Mouse (Mus musculus) left cerebral cortex, postnatal 25 days (tissue): Measurements from ENCODE around the gene 1700016C15Rik. TPM values are rescaled to one million over a fixed set of nuclear protein-coding genes. Genes with fewer than 3 reads are reported as not detected.

ENCODE experiments used
- DNase-seq, 2 experiments: peaks; one replicate each; pipeline ENCODE4 v3.0.0; 2022; ENCODE audit warnings: low spot score in 2 of 2, mixed read lengths in 1 of 2
- intact Hi-C: fragments of 180-260 bp; cut with DNase I; formaldehyde crosslinking; loops from one replicate; pipeline ENCODE4 v1.15.1; 2025
- total RNA-seq, 2 experiments: library from RNA; stranded (reverse); gene quantifications; 2 replicates each; pipeline ENCODE4 v1.2.3; 2021

The 1700016C15Rik gene
- total RNA-seq, 2 experiments from 2014 or later = not detected

DNA sequence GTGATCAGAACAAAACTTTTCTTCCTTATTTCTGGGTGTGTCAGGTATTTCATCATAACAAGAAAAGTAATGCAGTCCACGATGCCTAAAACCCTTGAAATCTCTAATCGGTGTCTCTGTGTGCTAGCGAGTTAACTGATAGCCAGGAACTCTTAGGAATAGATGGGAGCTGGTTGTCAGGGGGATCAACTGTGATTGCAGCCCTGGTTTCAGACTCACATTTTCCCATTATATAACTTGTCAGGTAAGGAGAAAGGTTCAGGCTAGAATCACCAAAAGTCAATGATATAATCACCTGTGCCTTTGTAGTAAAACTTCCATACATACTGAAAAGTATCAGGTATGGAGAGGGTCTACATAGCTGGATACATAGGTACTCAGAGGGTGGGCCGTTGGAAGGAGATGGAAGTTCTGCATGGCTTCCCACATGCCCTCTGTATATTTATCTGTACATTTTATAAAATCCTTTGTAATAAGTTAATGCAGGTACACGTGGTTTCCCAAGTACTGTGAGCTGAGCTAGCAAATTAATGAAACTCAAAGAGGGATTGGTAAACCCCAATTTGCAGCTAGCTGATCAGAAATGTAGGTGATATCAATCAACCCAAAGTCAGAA is 15.1 kb upstream of the 1700016C15Rik start:
- DNase-seq = no peak
- intact Hi-C loops = no loop called here

DNA sequence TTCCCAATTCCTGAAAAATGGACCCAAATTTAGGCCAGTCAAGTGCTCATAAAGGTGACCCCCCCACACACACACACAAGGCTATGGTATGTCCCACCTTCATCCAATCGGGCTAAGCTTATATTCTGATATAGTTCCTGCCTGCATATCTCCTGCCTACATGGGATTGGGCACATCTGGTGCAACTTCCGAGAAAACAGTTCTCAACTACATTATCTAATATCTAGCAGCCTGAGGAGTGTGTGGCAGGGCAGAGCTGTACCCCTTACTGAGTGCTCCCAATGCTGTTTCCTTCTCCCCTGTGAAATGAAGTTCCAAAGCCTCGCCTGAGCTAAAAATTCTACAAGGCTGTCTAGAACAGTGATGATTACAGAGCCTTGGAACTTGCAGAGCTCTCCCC is 13.2 kb upstream of the 1700016C15Rik start:
- DNase-seq = no peak
- intact Hi-C loops = no loop called here

DNA sequence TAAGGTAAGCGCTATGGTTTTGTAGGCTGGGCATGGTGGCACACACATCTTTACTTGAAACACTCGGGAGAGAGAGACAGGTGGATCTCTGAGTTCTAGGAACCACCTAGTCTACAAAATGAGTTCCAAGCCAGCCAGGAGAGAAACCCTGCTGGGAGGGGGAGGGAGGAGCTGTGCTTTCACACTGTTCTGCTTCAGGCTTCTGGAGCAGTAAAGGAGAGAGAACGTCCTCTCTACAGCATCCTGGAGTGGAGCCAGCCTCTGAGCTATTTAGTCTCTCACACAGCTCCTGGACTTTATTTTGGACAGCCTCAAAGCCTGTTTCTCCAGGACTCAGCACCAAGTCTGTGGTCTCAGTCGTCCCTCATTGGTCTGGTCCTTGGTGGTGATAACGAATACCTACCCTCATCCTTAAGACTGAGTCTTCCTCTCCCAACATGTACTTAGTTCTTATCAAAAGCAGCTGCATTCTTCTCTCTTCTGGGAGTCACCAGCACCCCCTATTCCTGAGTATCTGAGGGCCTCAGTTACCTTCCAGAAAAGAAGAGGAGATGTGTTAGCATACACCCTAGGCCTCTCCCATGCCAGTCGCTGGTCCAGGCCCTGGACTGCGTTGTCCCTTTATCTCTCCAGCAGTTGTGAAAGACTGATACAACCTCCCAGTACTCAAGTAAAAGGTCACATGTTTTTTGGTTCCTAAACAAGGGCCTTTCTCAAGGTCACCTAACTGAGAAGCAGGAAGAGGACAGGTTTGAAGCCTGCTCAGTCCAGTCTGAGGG is 12.4 kb upstream of the 1700016C15Rik start:
- DNase-seq = no peak
- intact Hi-C loops = no loop called here

DNA sequence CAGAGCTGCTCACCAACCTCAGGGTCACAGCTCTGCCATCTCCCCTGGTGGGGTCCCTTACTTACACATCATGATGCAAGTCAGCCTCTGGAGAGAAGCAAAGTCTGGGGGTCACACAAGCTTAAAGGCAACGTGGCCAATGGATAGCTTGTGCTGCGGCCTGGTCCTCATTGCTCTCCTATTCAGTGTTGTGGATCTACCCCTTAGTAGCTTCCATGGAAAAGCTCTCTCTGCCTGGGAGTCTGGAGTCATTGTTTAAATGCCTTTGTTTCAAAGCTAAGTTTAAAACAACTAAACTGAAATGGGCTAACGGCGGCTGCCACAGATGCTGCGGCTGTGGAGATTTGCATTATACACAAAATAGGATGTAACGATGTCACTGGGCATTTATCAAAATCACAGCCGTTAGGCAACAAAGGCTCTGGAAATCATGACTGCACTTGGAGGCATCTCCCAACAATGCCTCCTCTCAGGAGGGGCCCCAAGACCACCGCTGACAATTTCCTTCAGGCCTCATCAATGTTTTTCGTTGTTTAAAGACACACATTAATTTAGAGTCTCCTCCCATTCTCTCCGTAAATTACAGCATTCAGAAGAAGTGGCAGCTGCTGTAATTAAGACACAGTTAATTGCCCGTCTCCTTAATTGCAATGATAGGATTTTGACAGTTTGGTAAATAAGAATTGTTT is 11.1 kb upstream of the 1700016C15Rik start:
- no peak for DNase-seq
- intact Hi-C loops = no loop called here

DNA sequence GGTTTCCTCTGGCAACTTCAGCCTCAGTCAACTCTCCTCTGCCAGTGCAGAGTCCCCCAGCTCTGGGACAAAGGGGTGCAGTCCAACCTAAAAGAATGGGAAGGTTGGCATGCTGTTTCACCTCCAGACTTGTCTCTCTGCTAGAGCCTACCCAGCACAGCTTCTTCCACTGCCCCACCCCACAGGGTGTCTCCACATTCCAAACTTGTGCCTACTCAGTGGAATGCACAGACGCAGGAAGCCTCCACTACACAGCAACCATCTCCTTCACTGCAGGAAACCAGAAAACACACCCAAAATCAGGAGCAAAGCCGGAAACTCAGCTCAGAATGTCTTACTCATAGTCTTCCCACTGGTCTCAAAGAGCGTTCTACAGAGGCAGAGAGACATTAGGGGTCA is 10.6 kb upstream of the 1700016C15Rik start:
- intact Hi-C loops = no loop called here
- DNase-seq = no peak

DNA sequence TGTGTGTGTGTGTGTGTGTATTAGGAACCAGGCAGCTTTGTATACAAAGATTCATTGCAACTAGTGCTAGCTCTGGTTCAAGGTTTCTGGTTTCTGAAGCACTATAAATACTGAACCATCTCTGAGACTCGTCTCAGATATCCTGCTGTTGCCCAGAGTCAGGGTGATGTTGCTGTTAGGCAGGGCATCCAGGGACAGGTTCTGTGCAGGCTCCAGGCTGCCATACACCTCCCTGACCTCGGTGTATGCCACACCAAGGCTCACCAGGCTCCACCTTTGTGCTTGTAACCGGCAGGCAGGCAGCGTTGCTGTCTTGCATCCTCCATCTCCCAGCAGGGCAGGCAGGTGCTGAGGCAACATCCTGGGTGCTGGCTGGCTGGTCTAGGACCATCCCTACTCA is 5.8 kb upstream of the 1700016C15Rik start:
- DNase-seq = no peak
- intact Hi-C loops = no loop called here

DNA sequence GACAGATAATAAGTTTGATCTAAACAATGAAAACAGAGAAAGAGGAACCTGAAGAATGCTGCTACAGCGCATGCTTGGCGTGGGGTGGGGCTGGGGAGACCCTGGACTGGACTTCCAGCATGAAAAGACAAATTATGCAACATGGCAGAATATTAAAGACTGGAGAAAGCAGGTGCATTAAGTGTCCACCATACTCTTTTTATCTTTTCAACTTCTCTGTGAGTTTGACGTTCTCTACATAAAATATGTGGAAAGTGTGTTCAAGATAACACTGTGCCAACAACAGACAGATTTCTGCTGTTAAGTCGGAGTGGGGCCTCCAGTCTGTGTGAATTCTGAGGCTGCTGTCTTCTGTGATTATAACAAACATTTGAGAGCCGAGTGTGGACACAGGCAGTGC is 2.7 kb upstream of the 1700016C15Rik start:
- intact Hi-C loops = no loop called here
- no peak for DNase-seq

DNA sequence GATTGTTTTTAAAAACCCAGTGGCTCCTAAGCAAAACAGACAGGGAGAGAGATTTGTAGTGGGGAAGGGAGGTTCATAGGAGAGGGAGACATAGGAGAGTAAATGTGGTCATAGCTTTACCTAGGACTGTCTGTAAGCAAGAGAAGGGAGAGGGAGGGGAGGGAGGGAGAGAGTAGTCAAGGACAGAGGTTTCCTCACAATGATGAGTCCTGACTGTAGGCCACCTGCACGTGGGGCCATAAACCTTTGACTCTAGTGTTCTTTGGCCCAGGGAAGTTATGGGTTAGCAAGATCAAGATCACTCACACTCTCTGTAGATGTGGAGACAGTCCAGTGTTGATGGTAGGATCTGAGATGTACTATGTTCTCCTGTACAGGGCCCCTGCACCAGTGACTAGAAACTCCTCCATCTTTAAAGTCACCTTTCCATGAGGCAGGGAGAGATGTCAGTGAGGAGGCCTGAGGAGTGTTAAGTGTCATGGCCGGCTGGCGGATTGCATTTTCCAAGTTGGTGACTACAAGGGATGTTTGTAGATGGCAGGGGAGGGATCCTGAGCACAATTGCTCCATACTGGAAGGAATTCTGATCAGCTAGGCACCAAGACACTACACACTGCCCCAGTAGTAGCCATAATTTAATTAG is 1.6 kb upstream of the 1700016C15Rik start:
- DNase-seq = no peak
- intact Hi-C loops = no loop called here

DNA sequence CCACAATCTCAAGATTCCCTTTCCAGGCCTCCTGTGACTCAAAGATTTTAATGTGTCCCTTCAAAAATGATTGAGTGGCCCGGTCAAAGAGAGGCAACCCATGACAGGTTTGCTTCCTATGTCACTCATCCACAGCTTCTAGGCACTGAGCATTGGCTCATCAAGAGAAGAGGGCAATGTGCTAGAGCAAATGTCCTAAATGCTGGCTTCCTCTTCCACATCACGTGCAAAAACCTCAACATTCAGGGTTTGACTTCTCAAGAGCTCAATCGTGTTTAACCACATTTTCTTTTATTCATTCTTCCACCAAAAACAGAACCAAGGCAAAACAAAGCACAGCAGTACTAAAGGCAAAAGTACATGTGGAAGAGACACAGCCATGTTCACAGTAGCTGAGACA is 2.4 kb downstream of the 1700016C15Rik start:
- no peak for DNase-seq
- intact Hi-C loops = no loop called here

DNA sequence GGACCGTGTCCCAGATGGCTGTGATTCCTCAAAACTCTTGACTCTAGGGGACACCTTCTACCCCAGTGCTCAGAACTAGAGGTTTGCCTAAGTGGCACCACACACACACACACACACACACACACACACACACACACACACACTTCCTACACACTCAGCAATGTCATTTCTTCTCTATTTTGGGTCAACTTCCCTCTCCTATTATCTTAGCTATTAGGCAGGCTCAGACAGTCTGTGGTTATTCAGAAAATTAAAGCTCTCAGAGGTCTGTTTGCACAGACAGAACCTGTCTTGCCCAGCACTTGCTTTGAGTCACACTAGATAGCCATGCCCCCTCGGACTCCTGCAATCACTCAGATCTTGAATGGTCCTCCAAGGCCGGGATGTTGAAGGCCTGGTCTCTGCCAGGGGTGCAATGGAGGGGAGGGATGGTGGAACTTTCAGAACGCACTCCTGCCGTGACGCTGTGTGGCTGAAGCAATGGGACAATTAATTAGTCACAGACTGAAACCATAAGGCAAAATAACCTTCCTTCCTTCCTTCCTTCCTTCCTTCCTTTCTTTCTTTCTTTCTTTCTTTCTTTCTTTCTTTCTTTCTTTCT is 8.0 kb downstream of the 1700016C15Rik start:
- intact Hi-C loops = no loop called here
- no peak for DNase-seq

DNA sequence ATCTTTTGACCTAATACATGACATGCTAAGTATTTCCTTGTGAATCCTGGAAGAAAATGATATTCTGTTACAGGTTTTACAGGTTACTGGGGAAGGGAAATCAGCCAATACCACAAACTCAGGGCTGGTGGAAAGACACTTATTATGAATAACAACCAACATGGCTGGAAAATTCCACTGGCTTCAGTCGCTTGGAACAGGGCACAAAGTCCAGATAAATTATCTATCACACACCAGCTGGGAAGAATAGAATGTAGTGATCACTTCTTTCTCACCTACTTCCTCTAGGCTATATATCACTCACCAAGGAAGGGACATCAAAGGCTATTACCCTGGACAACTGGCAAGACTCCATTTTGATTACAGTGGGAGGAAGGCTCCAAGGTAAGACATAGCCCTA is 11.1 kb downstream of the 1700016C15Rik start:
- no peak for DNase-seq
- intact Hi-C loops = no loop called here

DNA sequence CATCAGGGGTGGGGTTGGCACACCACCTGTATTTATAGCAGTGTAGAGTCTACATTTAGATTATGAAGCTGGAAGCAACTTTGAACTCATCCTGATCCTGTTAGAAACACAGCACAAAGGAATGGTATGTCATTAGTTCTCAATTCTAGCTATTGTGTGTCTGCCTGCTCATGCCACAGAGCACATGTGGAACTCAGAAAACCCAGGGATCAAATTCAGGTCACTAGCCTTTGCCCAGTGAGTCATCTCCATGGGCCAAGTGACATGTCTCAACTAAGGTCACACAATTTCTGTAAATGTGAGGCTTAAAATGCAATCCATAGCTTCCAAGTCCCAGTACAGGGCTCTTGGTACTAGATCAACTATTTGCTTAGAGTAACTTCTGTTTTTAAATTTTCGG is 12.5 kb downstream of the 1700016C15Rik start:
- DNase-seq = no peak
- intact Hi-C loops = no loop called here

DNA sequence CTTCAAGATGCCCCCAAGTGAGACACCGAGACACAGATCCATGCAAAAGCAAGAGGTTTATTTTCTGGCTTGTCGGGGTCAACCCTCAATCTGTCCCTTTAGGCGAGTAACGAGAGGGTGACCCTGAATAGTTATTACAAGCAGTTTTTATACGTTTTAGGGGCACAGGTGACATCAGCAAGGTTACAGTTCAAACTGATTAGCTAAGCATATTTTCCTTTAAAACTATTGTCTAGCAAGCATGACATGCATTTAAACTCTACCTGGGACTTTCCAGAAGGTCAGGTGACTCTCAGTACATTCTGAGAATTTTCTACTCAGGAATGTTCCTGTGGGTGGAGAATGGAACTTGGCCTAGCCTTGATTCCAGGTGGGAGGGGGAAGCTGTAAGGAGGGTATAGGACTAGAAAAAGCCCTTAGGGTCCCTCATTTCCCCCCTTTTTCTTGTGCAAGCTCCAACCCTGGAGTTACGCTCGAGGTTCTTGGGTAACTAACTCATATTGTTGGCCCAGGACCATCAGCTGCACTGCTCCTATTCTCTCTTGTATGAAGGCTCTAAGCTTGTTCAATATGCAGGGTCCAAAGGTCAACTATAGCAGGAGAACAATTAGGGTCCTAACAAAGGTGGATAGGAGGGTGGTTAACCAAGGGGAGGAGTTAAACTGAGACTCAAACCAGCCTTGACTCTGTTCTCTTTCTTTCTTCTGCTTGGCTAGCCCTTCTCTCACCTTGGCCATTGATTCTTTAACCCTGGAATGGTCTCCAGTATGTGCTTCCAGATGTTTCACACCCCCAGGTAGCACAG is 15.1 kb downstream of the 1700016C15Rik start:
- DNase-seq = no peak
- intact Hi-C loops = no loop called here

DNA sequence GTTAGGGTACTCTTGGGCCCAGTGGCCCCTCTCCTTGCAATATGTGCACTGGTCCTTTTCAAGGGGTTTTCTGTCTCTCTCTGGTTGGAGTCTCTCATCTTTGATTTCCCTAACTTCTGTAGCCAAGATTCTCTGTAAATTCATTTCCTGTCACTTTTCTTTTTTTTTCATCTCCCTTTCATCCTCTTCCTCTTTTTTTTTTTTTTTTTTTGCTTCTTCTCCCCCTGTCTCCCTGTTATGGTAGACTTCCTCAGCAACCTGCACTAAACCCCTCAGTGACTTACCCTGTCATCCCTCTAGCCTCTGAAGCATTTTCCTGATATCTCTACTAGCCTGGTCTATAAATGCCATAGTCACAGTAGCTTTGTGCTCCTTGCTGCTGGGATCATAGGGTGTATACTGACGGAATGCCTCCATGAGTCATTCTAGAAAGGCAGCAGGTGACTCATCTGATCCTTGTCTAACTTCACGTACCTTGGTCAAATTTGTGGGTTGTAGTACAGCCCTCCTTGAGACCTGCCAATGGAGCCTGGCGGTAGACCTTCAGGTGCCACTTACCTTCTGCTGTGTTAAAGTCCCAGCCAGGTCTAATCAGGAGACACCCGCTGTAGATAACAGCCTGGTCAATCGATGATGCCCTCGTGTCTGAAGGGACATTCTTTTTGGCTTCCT is 18.4 kb downstream of the 1700016C15Rik start:
- intact Hi-C loops = no loop called here
- no peak for DNase-seq

DNA sequence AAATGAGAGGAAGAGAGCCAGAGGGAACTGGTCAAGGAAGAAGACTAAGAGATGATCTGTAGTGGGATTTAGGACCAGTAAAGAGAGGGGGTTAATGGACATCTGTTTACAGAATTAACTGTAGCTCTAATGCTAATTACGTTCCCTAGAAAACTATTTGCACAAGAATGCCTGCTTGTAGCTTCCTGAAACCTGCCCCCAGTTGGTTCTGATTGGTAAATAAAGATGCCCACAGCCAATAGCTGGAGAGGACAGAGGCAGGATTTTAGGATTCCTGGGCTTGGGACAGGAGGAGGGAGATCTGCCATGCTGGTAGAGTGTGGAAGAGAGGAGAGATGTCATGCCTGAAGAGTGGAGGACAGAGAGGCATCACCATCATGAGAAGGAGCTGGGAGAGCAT is 23.9 kb downstream of the 1700016C15Rik start:
- no peak for DNase-seq
- intact Hi-C loops = no loop called here

DNA sequence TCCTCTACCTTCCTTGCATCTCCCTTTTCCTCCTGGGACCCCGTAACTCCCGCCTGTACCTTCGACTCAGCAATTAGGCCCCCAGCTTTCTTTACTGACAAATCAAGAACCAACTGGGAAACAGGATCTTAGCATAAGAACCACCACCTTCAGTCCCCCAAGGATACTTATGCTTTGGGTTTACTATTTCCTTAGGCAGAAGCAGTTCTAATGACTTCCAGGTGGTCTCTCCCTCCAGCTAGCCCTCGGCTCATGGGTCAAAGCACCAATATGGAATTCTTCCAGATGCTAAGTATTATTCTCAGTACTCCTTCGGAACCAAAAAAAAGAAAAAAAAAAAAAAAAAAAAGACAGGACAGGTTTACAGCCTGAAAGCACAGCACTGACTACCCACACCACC is 27.6 kb downstream of the 1700016C15Rik start:
- DNase-seq = no peak
- intact Hi-C loops = no loop called here

DNA sequence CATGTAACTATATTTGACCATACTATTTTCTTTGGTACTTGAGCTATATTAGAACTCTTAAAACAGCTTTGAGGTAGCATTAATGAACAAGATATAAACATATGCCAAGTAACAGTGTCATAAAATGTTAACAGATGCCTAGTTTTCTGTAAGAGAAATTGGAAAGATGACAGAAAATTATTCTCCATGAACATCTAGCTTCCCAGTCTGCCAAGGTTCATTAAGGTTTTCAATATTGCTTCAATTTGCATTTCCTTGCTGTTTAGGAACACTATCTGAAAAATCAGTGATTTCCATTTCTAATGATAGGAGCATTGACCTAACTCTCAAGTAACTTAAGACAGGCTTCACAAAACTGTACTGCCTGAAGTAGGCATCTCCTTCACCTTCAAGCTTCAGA is 39.3 kb downstream of the 1700016C15Rik start:
- DNase-seq = no peak
- intact Hi-C loops = no loop called here

DNA sequence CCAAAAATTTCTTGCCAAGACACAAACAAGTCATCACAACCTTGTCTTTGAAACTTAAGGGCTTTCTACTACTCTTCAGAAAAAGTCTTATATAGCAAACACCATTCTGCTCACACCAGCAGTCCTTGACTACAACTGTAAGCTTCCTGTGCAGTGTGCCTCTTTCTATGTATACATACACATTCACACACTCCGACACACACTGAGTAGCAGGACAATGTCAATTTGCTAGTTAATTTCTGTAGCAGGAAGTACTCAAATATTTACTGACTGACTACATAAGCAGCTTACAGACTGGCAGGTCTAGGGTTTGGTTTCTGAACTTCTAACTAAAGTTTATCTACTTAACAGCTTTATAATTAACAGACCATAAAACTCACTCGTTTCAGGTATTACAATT is 47.8 kb downstream of the 1700016C15Rik start:
- intact Hi-C loops = no loop called here
- DNase-seq = no peak

DNA sequence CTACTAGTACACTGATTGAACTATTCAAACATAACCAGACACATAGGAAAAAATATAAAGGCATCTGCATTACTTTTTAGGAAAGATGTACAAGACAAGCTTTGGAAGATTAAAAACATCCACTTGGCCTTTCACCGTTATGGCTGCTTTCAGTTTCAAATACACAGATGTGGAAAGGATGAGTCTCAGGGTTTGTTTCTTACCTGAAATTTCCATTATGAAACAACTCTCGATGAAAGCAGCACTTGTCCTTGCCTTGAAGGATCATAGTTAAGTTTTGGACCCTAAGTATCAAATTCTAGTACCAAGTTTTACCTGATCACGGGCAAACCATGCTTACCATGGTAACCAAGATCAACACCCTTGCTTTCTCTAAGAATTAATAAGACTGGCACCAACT is 63.2 kb downstream of the 1700016C15Rik start:
- intact Hi-C loops = no loop called here
- no peak for DNase-seq
